Mouse (Mus musculus) midbrain, embryonic 10.5 days (tissue): ENCODE data around the gene B3gat3. TPM values are rescaled to one million over a fixed set of nuclear protein-coding genes. Genes with fewer than 3 reads are reported as not detected.

Experiments used
- microRNA-seq: library from miRNA; unstranded; fragments of <30 nt; microRNA quantifications from one replicate; pipeline ENCODE4, GENCODE M21; 2017
- polyA plus RNA-seq: library from polyadenylated mRNA; unstranded; fragments of >200 nt; fragmentation: Nextera tagmentation; extraction: Ambion mirVana; gene quantifications from 2 replicates; pipeline ENCODE4 v1.2.1, GENCODE M21; 2016

The B3gat3 gene
- polyA plus RNA-seq, 1 experiment from 2014 or later: 58.7 TPM

Small RNAs within 50 kb of the gene (microRNA-seq; reads per million reads assigned to microRNA genes)
- gene Mir5136: not detected

Other genes starting within 250 kb of the B3gat3 start
- gene Slc3a2, start 197.0 kb upstream of the B3gat3 start, polyA plus RNA-seq: 139 and 144 TPM in 2 replicates
- 105 and 121 TPM in 2 replicates for gene Wdr74, start 184.5 kb upstream of the B3gat3 start, polyA plus RNA-seq
- 3.2 and 3.3 TPM in 2 replicates for gene 1700092M07Rik, start 179.7 kb upstream of the B3gat3 start, polyA plus RNA-seq
- gene Stx5a, start 179.0 kb upstream of the B3gat3 start, polyA plus RNA-seq: 94.9 and 103 TPM in 2 replicates
- gene Nxf1, start 163.3 kb upstream of the B3gat3 start, polyA plus RNA-seq: 253 and 282 TPM in 2 replicates
- 189 and 205 TPM in 2 replicates for gene Tmem223, start 149.4 kb upstream of the B3gat3 start, polyA plus RNA-seq
- gene Tmem179b, start 145.9 kb upstream of the B3gat3 start, polyA plus RNA-seq: 50.0 and 55.2 TPM in 2 replicates
- gene Taf6l, start 134.0 kb upstream of the B3gat3 start, polyA plus RNA-seq: 47.5 and 47.6 TPM in 2 replicates
- 169 and 176 TPM in 2 replicates for gene Polr2g, start 121.8 kb upstream of the B3gat3 start, polyA plus RNA-seq
- 7.5 and 7.8 TPM in 2 replicates for gene Zbtb3, start 117.8 kb upstream of the B3gat3 start, polyA plus RNA-seq
- gene Ttc9c, start 101.0 kb upstream of the B3gat3 start, polyA plus RNA-seq: 69.0 and 74.5 TPM in 2 replicates
- gene Hnrnpul2, start 100.4 kb upstream of the B3gat3 start, polyA plus RNA-seq: 4.3 and 4.4 TPM in 2 replicates
- not detected in 2 replicates for gene AC129217.1, start 90.6 kb upstream of the B3gat3 start, polyA plus RNA-seq
- 55.2 and 63.4 TPM in 2 replicates for gene Bscl2, start 82.9 kb upstream of the B3gat3 start, polyA plus RNA-seq
- gene Gng3, start 81.2 kb upstream of the B3gat3 start, polyA plus RNA-seq: 60.0 and 104 TPM in 2 replicates
- gene Lrrn4cl, start 69.6 kb upstream of the B3gat3 start, polyA plus RNA-seq: 0.57 TPM in 2 replicates
- 203 and 205 TPM in 2 replicates for gene Ubxn1, start 48.9 kb upstream of the B3gat3 start, polyA plus RNA-seq
- 58.2 and 61.1 TPM in 2 replicates for gene Uqcc3, start 39.5 kb upstream of the B3gat3 start, polyA plus RNA-seq
- gene Lbhd1, start 36.6 kb upstream of the B3gat3 start, polyA plus RNA-seq: 110 and 133 TPM in 2 replicates
- gene Gm49403, start 36.4 kb upstream of the B3gat3 start, polyA plus RNA-seq: not detected in 2 replicates
- 134 and 159 TPM in 2 replicates for gene 1810009A15Rik, start 31.5 kb upstream of the B3gat3 start, polyA plus RNA-seq
- 0.17 TPM in 1 of 2 replicates, not detected in the other for gene Gm49416, start 31.4 kb upstream of the B3gat3 start, polyA plus RNA-seq
- 54.8 and 56.7 TPM in 2 replicates for gene Ints5, start 27.4 kb upstream of the B3gat3 start, polyA plus RNA-seq
- 118 and 120 TPM in 2 replicates for gene Ganab, start 22.3 kb upstream of the B3gat3 start, polyA plus RNA-seq
- 3.5 and 4.2 TPM in 2 replicates for gene Rom1, start 9.0 kb downstream of the B3gat3 start, polyA plus RNA-seq
- gene Eml3, start 9.2 kb downstream of the B3gat3 start, polyA plus RNA-seq: 22.9 and 23.5 TPM in 2 replicates
- gene Mta2, start 21.5 kb downstream of the B3gat3 start, polyA plus RNA-seq: 178 and 191 TPM in 2 replicates
- 36.5 and 40.2 TPM in 2 replicates for gene Tut1, start 33.5 kb downstream of the B3gat3 start, polyA plus RNA-seq
- gene Eef1g, start 46.7 kb downstream of the B3gat3 start, polyA plus RNA-seq: 438 and 514 TPM in 2 replicates
- gene Ahnak, start 68.9 kb downstream of the B3gat3 start, polyA plus RNA-seq: 6.6 and 8.8 TPM in 2 replicates
- not detected in 2 replicates for gene Scgb1a1, start 167.6 kb downstream of the B3gat3 start, polyA plus RNA-seq
- 14.8 and 16.8 TPM in 2 replicates for gene Asrgl1, start 215.3 kb downstream of the B3gat3 start, polyA plus RNA-seq